Mouse (Mus musculus) 3T3-L1 (cell line): ENCODE results near the gene Gad1.

ENCODE experiments used
- DNase-seq: peaks from one replicate; pipeline ENCODE4 v3.0.0-alpha.2; 2015; ENCODE audit warnings: low read depth, low spot score

Gene Gad1

GRCm38 (mm10) chr2:70564646-70565315, 11.9 kb downstream of the Gad1 start:
- DNase-seq = no peak

GRCm38 (mm10) chr2:70565651-70566602, 13.1 kb downstream of the Gad1 start:
- DNase-seq = no peak

GRCm38 (mm10) chr2:70566603-70566981, 13.7 kb downstream of the Gad1 start:
- no peak for DNase-seq

DNA sequence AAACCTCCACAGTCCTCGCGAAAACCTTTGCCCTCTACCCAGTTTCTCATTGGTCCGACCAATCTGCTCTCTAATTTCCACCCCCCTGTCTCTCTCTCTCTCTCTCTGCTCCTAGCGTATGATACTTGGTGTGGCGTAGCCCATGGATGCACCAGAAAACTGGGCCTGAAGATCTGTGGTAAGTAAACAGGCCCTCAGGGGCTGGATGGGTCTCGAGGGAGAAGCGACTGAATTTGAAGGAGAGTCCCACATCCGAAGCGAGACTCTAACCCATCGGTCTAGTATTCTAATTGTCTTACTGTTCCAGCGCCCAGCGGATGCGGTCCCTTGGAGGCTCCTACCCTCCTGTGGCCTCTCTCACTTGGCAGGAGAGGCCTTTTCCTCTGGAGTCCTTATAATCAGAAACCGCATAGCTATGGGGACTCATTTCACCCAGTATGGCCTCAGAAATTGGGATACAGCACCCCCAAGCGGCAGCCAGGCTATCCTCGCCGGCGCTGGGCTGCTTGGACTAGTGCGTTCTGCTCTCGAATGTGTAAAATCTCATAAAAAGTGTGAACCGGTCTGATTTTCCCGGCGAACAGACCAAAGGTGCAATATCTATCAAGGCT, 14.3 kb downstream of the Gad1 start:
- no peak for DNase-seq

DNA sequence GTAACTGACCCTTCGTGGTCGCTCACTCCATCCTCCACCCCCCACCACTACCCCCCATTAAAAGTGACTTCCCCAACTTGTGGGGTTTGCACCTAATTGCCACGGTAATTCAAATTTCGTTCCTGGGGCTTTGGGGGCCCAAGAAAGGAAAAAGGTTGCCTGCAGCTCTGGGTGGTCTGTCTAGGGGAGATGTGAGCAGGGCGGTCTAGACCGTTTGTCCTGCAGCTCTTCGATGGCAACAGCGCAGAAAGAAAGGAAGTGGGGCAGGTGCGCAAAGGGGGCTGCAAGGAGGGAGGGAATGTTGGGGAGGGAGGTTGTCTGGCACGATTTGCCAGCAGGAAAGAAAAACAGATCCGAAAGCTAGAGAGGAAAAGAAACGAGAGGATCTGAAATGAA, 14.8 kb downstream of the Gad1 start:
- no peak for DNase-seq

DNA sequence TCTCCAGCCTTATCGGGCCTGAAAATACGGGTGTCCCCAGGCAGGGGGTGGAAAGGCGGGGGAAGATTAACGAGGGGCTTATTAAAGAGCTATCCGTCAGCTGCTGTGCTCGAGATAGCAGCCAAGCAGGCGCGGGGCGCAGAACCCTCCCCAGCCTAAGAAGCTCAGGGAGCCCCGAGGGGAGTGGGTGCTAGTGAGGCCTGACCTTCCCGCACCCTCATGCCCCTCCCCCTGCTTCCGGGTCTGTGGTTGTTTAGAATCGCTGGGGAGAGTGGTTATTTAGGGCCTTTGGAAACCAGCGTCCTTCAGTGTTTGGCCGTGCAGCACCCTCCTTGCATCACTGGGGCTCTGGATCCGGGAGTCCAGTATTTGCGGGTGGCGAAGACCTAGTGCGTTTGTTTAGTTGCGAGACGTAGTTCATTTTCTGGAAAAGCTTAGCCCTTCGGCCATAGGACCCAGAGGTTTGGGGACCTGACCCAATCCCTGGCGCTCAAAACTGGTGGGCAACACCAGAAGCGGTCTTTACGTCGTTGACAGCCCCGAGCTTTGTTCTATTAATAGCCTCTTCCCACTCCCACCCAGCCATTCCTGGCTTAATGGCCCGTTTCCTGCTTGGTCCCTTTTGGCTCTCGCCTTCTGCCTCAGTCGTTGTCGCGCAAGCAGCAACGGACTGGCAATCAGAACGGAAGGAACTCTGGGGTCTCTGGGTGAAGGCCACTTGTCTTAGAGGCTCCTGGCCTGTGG, 15.5 kb downstream of the Gad1 start:
- DNase-seq = no peak

DNA sequence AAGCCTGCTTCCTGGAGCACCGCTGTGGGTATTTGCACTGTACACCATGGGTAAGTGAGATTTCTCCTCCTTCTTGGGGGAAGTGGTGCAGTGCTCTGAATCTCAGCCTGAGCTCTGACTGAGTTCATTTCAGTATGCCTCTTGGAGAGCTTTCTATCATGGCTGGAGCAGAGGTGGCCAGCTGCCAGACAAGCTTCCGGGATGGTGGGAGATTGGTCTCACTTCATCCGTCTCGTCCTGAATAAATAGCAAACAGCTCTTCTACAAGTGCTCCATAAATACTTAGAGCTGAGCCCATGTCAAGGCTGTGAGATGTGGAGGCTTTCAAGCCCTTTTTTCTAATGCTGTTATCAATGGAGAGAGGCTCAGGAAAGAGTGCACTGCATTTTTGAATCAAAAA, 18.8 kb downstream of the Gad1 start:
- DNase-seq = no peak

- DNase-seq = no peak
Observed at GRCm38 (mm10) chr2:70572251-70572650, 19.4 kb downstream of the Gad1 start.

DNA sequence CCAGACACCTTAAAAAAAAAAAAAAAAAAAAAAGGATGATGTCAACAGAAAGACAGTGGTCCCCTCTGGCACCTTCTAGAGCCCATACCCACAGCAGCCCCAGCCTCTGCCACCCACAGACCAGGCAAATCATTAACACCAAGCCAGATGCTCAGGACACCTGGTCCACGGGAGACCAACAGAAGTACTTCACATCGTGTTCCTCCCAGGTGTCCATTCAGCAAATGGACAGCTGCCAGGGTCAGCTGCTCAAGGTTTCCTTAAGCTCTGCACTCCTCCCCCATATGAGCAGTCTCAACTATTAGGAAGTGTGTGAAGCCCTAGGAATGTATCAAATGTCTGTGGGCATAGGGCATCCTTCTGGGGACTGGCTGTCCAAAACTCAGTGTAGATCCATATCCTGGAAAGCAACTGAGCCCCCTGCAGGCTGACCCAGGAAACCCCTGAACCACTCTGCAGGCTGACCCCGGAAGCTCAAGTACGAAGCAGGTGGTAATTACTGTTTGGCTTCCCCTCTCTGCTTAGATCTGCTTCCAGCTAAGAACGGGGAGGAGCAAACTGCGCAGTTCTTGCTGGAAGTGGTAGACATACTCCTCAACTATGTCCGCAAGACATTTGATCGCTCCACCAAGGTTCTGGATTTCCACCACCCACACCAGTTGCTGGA, 20.8 kb downstream of the Gad1 start:
- DNase-seq = no peak

- no peak for DNase-seq
Observed at GRCm38 (mm10) chr2:70588200-70588599, 35.3 kb downstream of the Gad1 start.

DNA sequence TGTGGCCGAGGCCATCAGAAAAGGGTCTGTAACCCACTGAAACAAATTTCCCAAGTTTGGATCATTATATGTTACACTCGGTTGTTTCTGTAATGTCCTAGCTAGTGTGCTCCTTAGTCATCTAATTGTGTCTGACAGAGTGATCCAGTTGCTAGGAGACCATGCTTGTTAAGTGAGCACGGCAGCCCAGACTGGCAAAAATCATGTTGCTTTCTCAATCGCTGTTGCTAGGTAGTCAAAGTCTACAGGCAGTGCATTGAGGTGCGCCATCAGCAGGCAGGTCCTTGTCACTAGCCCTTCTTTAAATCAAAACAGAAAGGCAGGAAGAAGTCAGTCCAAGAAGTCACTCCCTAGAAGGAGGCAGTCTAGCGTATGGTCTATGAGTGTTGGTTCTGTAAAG, 39.6 kb downstream of the Gad1 start:
- peak; percentile 6 for DNase-seq

DNA sequence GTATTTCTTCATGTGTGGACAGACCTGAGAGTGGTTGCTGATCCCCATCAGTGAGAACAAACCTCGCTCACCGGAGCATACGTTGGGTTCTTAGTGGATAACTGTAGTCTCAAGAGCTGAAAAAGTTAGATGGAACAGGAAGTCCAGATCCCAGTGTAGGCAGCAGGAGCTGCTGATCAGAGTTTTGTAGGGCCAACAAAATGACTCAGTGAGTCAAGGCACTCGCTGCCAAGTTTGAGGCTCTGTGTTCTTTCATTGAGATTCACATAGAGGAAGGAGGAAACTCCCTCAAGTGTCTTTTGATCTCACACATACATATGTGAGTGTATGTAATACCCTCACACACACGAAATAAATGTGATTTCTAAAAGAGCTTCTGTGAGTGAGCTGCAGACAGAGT, 40.8 kb downstream of the Gad1 start:
- DNase-seq = peak; percentile 70

DNA sequence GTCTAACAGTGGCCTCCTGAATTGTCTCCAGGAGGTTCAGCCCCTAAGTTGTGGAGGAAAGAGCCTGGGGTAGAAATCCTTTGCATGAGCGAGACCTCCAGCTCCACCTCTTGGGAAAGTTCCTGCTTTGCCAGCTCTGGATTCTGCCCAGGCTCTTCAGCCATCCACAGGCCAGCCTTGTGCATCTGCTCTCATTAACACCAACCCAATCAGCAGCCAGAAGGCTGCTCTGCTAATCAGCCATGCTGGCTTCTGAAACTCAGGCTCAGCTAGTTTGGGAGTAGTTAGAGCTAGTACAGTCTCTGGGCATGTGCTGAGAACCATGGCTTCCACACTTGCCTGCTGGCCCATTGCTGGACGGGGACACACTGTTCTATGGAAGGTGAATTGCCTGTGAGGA, 43.0 kb downstream of the Gad1 start:
- no peak for DNase-seq

GRCm38 (mm10) chr2:70609769-70610168, 56.9 kb downstream of the Gad1 start:
- DNase-seq = peak; percentile 6

GRCm38 (mm10) chr2:70614745-70615351, 62.0 kb downstream of the Gad1 start:
- no peak for DNase-seq

DNA sequence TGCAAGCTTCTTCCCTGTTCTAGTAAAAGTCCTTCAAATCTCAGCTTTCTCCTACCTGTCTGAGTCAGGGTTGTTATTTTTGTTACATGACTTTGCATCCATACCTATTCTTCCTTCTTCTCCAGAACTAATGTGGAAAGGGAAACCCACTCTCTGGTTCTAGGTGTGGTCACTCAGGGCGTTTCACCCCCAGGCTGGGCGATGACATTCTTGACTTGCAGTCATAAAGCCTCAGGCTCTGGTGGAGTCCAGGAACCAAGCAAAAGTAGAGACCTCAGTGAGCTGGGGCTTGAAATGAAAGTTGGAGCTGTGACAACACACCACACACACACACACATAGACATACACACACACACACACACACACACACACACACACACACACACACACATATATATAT, 63.2 kb downstream of the Gad1 start:
- no peak for DNase-seq

- peak; percentile 58 for DNase-seq
Observed at GRCm38 (mm10) chr2:70616617-70617016, 63.7 kb downstream of the Gad1 start.

DNA sequence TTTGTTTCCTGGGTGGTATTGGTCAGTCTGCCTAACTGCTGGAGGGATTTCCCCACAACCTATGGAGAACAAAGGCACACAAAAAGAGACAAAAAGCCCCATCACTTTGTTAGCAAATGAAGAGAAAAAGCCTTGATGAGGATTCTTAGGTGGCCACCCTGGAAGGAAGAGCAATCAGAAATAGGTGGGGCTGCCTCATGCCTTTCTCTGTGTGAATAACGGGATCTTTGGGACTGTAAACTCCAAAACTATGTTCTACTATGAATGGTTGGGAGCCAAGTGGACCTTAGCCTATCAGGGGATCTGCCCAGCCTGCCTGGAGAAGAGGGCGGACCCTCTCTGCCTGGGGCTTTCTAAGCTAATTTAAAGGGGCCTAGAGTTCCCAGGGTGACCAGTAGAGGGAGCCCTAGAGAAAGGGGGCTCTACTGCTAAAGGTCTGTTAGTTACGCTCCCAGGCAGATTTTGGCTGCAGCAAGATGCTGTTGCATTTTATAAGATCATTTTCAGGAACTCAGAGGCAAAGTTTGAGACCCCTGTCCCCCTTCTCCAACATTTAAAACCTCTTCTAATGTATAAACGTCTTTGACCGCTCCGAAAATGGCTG, 66.5 kb downstream of the Gad1 start:
- DNase-seq = no peak

DNA sequence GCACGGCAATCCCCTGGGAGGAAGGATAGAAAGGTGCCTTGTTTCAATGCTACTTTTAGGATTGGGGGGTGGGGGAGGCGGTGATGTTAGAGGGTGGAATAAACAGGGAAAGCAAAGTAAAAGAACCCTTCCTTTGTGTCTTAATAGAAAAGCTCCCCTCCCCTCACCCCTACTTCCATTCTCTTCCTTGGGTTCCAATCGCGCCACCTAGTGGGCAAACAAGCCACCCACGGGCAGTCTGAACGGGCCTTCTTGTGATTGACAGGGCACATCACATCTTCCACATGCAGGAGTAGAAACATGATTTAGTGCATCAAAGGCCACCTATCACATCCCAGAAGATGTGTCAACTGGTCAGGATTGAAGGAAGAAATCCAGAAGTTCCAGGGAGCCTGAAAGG, 67.4 kb downstream of the Gad1 start:
- peak; percentile 41 for DNase-seq

DNA sequence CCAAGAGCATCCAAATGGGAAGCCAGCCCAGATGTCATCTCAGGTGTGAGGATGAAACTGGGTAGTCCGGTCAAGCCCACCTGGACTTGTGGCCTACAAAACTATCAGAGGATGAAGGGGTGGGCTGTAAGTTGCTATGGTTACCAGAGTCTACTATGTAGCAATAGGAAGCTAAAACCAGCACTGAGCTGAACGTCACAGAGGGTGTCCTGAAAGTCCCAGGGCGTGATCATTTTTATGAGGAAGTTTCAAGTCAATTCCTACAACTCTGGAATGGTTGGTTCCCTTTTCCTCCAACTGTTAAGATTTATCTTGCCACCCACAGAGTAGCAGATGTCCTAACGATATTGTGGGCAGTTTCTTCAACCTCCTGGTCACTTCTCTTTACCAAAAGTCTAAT, 69.4 kb downstream of the Gad1 start:
- DNase-seq = no peak

DNA sequence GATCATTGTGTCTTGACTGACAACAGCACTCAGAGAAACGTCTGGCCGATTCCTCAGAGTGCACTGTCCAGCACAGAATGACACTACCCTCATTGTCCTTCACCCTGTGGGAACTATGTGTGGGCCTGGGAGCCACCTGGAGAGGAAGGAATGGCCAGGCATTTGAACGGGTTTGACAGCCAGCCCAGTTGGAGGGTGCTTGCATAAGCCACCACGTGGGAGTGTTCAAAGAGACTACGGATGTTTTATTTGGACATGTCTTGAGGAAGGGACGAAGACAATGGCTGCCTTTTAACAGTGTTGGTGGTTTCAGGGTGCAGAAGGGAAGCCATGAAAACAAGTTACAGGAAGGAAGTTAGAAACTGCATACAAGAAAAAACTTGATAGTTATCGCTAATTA, 72.9 kb downstream of the Gad1 start:
- no peak for DNase-seq
